Mouse (Mus musculus): ENCODE results near the gene Phactr1.

GRCm38 (mm10) chr13:42884725-42885115 is 204.3 kb downstream of the Phactr1 start:
- TF ChIP-seq E2F4 (IDR thresholded peaks at IDR 0.05; ENCODE audit: insufficient read depth) (no peak), POLR2AphosphoS2 (IDR thresholded peaks at IDR 0.05; ENCODE audit: insufficient read length, low read depth) (no peak), POLR2A (IDR thresholded peaks at IDR 0.05; ENCODE audit: insufficient read length, low read depth) (no peak), CEBPB (IDR thresholded peaks at IDR 0.05; ENCODE audit: insufficient read depth, poor library complexity, severe bottlenecking) (no peak), TCF12 (IDR thresholded peaks at IDR 0.05; ENCODE audit: insufficient read depth, poor library complexity, severe bottlenecking) (no peak), USF1 (IDR thresholded peaks at IDR 0.05; ENCODE audit: low read depth) (no peak), MAX (IDR thresholded peaks at IDR 0.05; ENCODE audit: low read depth) (no peak), SRF (IDR thresholded peaks at IDR 0.05; ENCODE audit: control insufficient read depth, insufficient read length, low read depth) (no peak)
